Mouse (Mus musculus) B cell, adult 2 months (primary cell): ENCODE data around the gene Mthfd1.

Experiments
- DNase-seq, 2 experiments: peaks; one replicate each; pipeline ENCODE4 v3.0.0; 2022

Gene Mthfd1

DNA sequence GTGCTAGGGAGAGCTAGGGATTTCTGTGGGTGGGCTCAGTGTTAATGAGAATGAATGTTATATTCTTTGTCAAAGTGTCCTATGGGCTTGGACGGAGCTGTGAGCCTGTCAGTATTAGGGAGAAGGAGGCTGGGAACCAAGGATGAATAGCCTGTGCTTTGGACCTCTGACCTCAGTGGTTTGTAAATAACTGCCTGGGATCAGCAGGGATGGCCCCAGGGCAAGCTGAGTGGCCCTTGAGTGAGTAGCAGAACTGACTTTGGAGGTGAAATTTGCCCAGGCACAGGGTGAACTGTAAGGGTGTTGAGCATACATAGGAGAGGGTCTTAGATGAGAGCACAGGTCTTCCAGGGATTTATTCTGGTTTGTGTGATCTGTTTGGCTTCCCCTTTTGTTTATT lies 8.8 kb downstream of the Mthfd1 start:
- no peak for DNase-seq

GRCm38 (mm10) chr12:76264325-76264965 lies 9.3 kb downstream of the Mthfd1 start:
- DNase-seq, result no peak

DNA sequence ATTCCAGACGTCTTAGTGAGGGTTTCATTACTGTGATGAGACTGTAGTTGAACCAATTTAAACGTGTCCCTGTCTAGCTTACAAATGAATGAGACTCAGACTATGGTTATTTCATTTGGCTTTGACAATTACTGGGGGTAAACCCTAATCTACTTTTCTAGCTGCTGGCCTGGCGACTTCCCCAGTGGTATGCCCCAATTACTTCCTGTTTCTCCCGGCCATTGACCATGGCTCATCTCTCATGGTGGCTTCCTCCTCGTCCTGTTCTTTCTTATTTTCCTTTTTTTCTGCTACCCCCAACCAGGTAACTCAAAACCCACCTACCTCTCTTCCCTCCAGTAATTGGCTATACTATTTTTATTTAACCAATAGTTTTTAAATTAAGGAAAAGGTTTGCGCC lies 9.9 kb downstream of the Mthfd1 start:
- DNase-seq, result no peak

GRCm38 (mm10) chr12:76266875-76267274 lies 11.8 kb downstream of the Mthfd1 start:
- peak; percentile 41 to 46 for DNase-seq

DNA sequence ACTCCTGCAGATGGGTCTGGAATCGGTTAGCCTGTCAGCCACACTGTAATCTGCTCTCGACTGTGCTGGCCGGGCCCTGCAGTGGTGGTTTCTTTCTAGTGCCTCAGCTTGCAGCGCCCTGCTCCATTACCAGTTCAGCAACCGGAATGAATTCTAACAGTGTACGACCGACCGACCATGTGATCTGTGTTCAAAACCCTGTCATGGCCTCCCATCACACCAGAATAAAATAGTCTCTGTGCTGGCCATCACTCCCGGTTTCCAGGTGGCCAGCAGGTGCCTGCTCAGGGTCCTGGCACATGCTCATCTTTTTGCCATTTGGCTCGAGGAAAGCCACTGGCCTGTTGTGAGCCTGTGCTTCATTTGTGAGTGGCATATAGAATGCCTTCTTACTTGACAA lies 13.6 kb downstream of the Mthfd1 start:
- DNase-seq, result no peak

GRCm38 (mm10) chr12:76269196-76269595 lies 14.1 kb downstream of the Mthfd1 start:
- no peak for DNase-seq

- no peak for DNase-seq
Measured at GRCm38 (mm10) chr12:76271516-76271915, 16.4 kb downstream of the Mthfd1 start.

DNA sequence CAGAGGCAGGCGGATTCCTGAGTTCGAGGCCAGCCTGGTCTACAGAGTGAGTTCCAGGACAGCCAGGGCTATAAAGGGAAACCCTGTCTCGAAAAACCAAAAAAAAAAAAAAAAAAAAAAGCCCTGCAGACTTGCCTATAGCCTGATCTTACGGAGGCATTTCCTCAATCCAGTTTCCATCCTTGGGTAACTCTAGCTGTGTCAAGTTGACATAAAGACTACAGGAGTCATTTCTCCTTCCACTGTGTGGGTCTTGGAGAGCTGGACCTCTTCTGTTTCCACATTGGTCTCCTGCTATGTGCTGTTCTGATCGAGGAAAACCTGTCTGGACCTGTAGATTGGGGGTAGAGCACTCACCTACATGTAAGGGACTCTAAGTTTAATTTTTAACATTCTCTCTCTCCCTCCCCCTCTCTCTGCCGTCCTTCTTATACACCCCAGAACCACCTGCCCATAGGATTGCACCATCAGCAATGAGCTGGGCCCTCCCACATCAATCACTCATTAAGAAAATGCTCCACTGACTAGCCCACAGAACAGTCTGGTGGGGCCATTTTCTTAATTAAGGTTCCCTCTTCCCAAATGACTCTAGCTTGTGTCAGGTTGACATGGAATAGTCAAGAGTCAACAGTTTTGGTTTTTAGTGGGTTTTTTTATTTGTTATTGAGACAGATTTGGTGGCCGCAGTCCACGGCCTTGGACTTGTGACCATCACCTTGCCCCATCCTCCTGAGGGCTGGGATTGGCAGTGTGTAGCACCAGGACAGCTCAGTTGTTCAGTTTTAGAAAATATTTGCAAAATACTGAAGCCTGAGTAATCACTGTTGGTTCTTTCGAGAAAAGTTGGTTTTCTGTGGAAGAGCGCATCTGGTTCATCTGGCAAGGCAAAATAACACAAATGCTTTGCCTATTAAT lies 17.8 kb downstream of the Mthfd1 start:
- no peak for DNase-seq

- no peak for DNase-seq
Measured at GRCm38 (mm10) chr12:76278209-76278608, 23.1 kb downstream of the Mthfd1 start.

DNA sequence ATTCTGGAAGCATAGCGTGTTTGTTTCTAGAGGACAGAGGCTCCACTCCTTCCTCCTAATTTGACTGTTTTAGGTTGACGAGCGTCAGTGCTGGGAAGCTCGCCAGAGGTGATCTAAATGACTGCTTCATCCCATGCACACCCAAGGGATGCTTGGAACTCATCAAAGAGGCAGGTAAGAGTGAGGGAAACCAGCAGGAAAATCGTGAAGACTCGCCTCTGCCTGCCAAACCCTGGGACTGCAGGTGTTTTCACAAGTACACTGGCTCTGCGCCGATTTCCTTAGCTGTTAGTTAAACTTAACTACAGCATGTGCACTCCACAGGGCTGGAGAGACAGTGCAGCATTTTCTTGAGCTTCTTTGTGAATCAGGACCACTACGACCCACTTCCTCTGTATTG lies 25.5 kb downstream of the Mthfd1 start:
- DNase-seq, result no peak

DNA sequence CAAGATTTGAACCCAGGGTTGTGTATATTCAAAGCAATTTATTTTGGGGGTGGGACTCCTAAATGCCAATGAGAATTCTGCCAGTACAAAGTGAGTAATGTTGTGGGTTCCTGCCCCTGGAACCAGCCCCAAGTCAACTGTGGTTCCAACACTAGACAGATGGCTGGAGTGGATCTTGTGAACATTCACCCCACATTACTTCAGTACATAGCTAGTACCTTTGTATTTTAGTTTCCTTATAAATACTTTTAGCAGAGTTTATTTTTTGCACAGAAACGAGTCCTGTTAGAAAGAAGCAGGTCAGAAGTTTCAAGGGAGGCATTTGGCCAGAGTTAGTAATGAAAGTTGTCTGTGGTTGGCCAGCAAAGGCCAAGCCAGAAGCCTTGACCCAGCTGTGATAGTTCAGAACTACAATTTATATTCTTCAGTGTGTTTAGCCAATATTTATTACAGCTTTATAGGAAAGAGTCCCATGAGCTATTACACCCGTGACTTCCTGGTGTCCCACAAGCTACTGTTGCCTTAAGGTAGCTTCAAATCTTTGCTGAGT lies 26.1 kb downstream of the Mthfd1 start:
- no peak for DNase-seq

- DNase-seq, result no peak
Measured at GRCm38 (mm10) chr12:76282132-76282531, 27.0 kb downstream of the Mthfd1 start.

- no peak for DNase-seq
Measured at GRCm38 (mm10) chr12:76282532-76283173, 27.6 kb downstream of the Mthfd1 start.

DNA sequence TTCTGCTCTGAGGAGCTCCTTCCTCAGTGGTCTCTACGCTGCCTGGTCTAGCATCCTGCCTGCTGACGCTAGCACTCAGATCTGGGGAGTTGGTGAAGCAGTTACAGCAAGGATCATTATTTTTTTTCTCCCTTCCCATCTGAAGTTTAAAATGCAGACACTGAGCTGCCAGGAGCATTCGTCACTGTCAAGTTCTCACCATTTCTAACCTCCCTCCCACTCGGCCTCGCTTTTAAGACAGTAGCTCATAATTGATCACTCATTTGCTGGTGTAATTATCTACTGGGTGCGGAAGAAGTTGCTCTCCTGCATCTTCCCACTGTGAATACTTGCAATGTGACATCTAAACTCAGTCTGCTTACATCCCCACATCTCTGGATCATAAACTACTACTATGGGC lies 30.3 kb downstream of the Mthfd1 start:
- no peak for DNase-seq

DNA sequence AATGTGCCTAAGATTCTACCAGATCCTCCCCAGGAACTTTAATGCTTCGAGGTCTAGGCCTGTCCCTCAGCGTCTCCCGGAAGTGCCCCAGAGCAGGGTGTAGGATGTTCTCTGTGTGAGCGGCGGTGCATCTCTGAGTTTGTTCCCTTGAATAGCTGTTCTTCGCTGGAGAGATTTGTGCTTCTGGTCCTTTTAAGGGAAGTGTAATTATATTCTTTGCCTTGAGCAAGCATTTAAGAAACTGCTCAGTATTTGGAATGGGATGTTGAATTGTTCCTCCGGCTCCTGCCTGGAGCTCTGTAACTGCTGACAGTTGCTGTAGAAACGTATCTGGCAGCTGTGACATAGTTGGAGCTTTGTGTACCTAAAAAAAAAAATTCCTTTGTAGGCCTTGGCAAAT lies 32.9 kb downstream of the Mthfd1 start:
- DNase-seq, result no peak

GRCm38 (mm10) chr12:76288494-76288893 lies 33.4 kb downstream of the Mthfd1 start:
- DNase-seq, result no peak

DNA sequence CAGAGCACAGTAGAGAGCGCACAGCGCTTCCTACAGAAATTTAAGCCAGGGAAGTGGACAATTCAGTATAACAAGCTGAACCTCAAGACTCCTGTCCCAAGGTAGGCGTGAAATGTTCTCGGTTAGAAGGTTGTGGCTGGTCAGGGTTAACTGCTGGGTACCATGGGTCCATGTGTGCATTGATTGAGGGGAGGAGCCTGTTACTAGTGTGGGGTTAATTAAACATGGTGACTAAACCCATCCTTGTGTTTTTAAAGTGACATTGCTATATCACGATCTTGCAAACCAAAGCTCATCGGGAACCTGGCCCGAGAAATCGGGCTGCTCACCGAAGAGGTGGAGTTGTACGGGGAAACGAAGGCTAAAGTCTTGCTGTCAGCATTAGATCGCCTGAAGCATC lies 34.3 kb downstream of the Mthfd1 start:
- DNase-seq, result no peak

- peak; percentile 46 to 49 for DNase-seq
Measured at GRCm38 (mm10) chr12:76290271-76290670, 35.2 kb downstream of the Mthfd1 start.

- peak; percentile 63 to 65 for DNase-seq
Measured at GRCm38 (mm10) chr12:76293192-76293591, 38.1 kb downstream of the Mthfd1 start.

DNA sequence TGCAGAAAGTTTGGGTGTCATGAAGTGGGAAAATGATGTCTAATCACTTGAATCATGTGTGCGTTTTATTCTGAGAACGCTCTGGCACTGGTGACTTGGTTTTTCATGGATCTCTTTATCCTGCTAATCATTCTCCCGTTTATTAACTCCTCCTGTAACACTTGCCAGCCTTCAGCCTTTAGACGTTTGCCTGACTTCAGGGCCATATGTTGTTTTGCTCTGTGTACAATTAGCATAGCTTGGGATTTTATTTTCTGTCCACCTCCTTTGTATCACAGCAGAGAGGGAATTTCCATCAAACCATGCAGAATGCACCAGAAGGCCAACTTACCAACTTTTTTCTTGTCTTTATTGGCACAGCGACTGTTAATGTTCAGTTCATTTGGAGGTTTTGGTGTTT lies 42.7 kb downstream of the Mthfd1 start:
- DNase-seq, result no peak

- no peak for DNase-seq
Measured at GRCm38 (mm10) chr12:76299361-76299906, 44.3 kb downstream of the Mthfd1 start.

DNA sequence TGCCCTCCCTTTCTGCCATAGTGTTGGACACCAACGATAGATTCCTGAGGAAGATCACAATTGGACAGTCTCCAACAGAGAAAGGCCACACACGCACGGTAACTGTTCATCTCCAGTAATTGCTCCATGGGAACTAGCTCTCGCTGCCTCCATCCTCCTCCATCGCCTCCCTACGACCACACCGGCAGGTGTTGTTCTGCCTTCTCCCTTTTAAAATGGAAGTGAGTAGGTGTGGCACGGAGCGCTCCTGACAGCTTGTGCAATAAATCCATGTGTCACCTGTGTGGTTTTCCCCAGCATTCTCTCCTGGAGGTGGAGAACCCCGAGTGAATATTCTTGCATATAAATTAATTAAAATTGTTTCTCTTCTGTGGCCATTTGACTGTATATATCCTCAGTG lies 45.3 kb downstream of the Mthfd1 start:
- DNase-seq, result no peak

GRCm38 (mm10) chr12:76303474-76303873 lies 48.4 kb downstream of the Mthfd1 start:
- no peak for DNase-seq
